Mouse (Mus musculus) 416B (cell line): ENCODE measurements around the gene 4930583I09Rik.

ENCODE experiments used
- DNase-seq: peaks from one replicate; pipeline ENCODE4 v3.0.0; 2011; ENCODE audit warnings: low read depth

The 4930583I09Rik gene

GRCm38 (mm10) chr17:64835928-64836327 lies at the start of gene 4930583I09Rik:
TSS of gene 4930583I09Rik (minus strand) at chr17:64836071.
- DNase-seq, result no peak

- no peak for DNase-seq
These were observed 40.2 kb upstream of the 4930583I09Rik start for GRCm38 (mm10) chr17:64876111-64876510.

- DNase-seq, result peak; percentile 55
These were observed 37.8 kb upstream of the 4930583I09Rik start for GRCm38 (mm10) chr17:64873651-64874072.

- no peak for DNase-seq
These were observed 27.9 kb upstream of the 4930583I09Rik start for GRCm38 (mm10) chr17:64863817-64864216.

- no peak for DNase-seq
These were observed 25.1 kb upstream of the 4930583I09Rik start for GRCm38 (mm10) chr17:64860963-64861362.

GRCm38 (mm10) chr17:64858848-64859247 lies 23.0 kb upstream of the 4930583I09Rik start:
- DNase-seq, result peak; percentile 85

GRCm38 (mm10) chr17:64848031-64848430 lies 12.2 kb upstream of the 4930583I09Rik start:
- DNase-seq, result no peak

- no peak for DNase-seq
These were observed 10.8 kb upstream of the 4930583I09Rik start for GRCm38 (mm10) chr17:64846654-64847053.

- no peak for DNase-seq
These were observed 1.0 kb upstream of the 4930583I09Rik start for GRCm38 (mm10) chr17:64836892-64837291.

GRCm38 (mm10) chr17:64836352-64836751 lies 481 bp upstream of the 4930583I09Rik start:
- DNase-seq, result no peak

GRCm38 (mm10) chr17:64833906-64834490 lies 1.9 kb downstream of the 4930583I09Rik start:
- DNase-seq, result no peak

GRCm38 (mm10) chr17:64833071-64833470 lies 2.8 kb downstream of the 4930583I09Rik start:
- DNase-seq, result no peak

- DNase-seq, result no peak
These were observed 8.4 kb downstream of the 4930583I09Rik start for GRCm38 (mm10) chr17:64827482-64827881.

- DNase-seq, result no peak
These were observed 9.0 kb downstream of the 4930583I09Rik start for GRCm38 (mm10) chr17:64826843-64827242.

- no peak for DNase-seq
These were observed 13.3 kb downstream of the 4930583I09Rik start for GRCm38 (mm10) chr17:64822561-64822960.

- DNase-seq, result peak; percentile 66
These were observed 14.9 kb downstream of the 4930583I09Rik start for GRCm38 (mm10) chr17:64820841-64821593.

GRCm38 (mm10) chr17:64816298-64816697 lies 19.6 kb downstream of the 4930583I09Rik start:
- DNase-seq, result no peak

- no peak for DNase-seq
These were observed 20.1 kb downstream of the 4930583I09Rik start for GRCm38 (mm10) chr17:64815806-64816205.

- no peak for DNase-seq
These were observed 22.3 kb downstream of the 4930583I09Rik start for GRCm38 (mm10) chr17:64813568-64813967.

GRCm38 (mm10) chr17:64806035-64806589 lies 29.8 kb downstream of the 4930583I09Rik start:
- DNase-seq, result no peak

- no peak for DNase-seq
These were observed 31.3 kb downstream of the 4930583I09Rik start for GRCm38 (mm10) chr17:64804375-64805124.

- no peak for DNase-seq
These were observed 33.0 kb downstream of the 4930583I09Rik start for GRCm38 (mm10) chr17:64802956-64803275.
